Mouse (Mus musculus) brain, adult 10 weeks (tissue): ENCODE results near the gene Plscr1. TPM values are rescaled to one million over a fixed set of nuclear protein-coding genes. Genes with fewer than 3 reads are reported as not detected.

ENCODE experiments used
- polyA plus RNA-seq: library from polyadenylated mRNA; stranded (reverse); fragments of 350-450 nt; fragmentation: Illumina TruSeq; extraction: RNeasy Lipid Tissue Mini Kit (QIAGEN cat#74804); gene quantifications from one replicate; pipeline ENCODE4 v1.2.3, GENCODE M21; 2015; ENCODE audit warnings: low read depth, low replicate concordance

Plscr1 gene
- 3.9 TPM for polyA plus RNA-seq

DNA sequence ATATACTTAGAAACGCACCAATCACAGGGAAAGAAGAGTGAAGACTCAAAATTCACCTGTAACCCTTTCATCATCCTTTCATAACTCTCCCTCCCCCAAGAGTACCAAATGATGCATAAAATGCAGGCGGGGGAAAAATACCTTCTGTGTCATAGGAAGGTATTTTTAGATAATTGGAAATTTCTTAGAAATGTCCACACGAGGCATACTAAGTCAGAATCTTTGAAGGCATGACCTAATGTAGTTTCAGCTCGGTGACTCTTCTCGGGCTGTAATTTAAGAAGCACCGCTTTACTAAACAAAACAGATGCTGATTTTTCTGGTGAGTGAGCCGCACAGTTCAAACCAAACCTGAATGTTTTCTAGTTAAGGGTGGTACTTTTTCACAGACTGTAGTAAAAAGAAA, at the start of gene Plscr1:
Plscr1 (plus strand) TSS at position 304 of the 406 bp plus-strand sequence.

DNA sequence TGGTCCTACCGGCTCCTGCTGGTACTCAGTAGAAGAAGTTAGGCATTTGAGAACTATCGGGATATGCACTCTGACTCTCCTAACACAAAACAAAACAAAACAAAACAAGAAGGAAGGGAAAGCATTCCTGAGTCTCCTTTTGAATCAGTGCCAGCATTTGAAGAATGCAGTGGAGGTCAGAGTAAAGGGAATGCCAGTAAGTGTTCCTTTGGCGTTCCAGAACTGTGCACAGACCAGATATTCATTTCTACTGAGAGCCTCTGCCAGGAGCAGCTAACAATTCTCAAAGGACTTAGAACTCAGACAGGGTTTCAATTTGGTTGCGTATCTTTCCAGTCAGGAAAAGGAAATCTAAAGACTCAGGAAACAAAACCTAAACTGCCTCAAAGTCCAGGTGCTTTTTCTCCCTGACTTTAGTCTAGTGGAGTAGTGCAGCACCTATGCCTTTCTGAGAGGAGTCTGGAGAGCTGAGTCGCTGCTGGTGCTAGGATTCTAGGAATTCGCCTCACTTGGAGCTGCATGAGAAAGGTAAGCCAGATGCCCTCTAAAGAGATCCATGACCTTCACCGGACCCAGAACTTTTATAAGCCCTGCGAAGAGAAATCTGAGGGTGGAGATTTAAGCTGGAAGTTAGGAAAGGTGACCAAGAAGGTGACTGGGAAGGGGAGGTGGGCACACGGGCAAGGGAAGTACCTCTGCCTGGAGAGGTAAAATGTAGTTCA, 26.1 kb downstream of the Plscr1 start, which contains the start of gene Plscr2:
Plscr2 (plus strand) TSS at position 117 of the 722 bp plus-strand sequence.

GRCm38 (mm10) chr9:92309077-92309476, 59.5 kb downstream of the Plscr1 start, which contains the start of gene 1700057G04Rik:
Gene 1700057G04Rik, plus strand, starts transcription at chr9:92309377.

Other genes with a start within 250 kb of the Plscr1 start
- 0.40 TPM for gene Plscr5, start 56.8 kb upstream of the Plscr1 start, polyA plus RNA-seq
- 2.7 TPM for gene Plscr2, start 25.9 kb downstream of the Plscr1 start, polyA plus RNA-seq
- gene 1700057G04Rik, start 59.6 kb downstream of the Plscr1 start, polyA plus RNA-seq, result not detected
- gene Plscr4, start 207.6 kb downstream of the Plscr1 start, polyA plus RNA-seq, result 4.3 TPM